Mouse (Mus musculus) cerebellum, adult 2 months (tissue): ENCODE data around the gene Psap.

ENCODE experiments used
- CTCF ChIP-seq: fragments of 200-500 bp; IDR thresholded peaks from 2 replicates; pipeline ENCODE4 v1.5.1; 2011; ENCODE audit warnings: low read depth, mild to moderate bottlenecking, control low read depth, low read length, moderate library complexity, borderline replicate concordance; ENCODE audit not compliant: insufficient read depth
- POLR2A ChIP-seq: fragments of 200-500 bp; IDR thresholded peaks from 2 replicates; pipeline ENCODE4 v1.6.1; 2011; ENCODE audit warnings: low read length, control low read depth, borderline replicate concordance; ENCODE audit not compliant: insufficient read depth

GRCm38 (mm10) chr10:60284676-60285111, 7.3 kb downstream of the Psap start:
- TF ChIP-seq POLR2A, result no peak
- no peak for TF ChIP-seq CTCF
